Mouse (Mus musculus) Muller cell, postnatal 12 days (primary cell): ENCODE data around the gene Apc2.

Source experiments
- DNase-seq: peaks from one replicate; pipeline ENCODE4 v3.0.0-alpha.2; 2015; ENCODE audit errors: inconsistent ontology term

The Apc2 gene

GRCm38 (mm10) chr10:80294311-80294710 lies 1.5 kb upstream of the Apc2 start:
- no peak for DNase-seq

GRCm38 (mm10) chr10:80294788-80295303 lies 931 bp upstream of the Apc2 start:
- DNase-seq, result no peak

GRCm38 (mm10) chr10:80296824-80297223 lies 1.0 kb downstream of the Apc2 start:
- no peak for DNase-seq

- DNase-seq, result no peak
These were observed 1.9 kb downstream of the Apc2 start for GRCm38 (mm10) chr10:80297526-80298133.

GRCm38 (mm10) chr10:80298571-80299281 lies 2.9 kb downstream of the Apc2 start:
- DNase-seq, result peak; percentile 83

- DNase-seq, result no peak
These were observed 3.5 kb downstream of the Apc2 start for GRCm38 (mm10) chr10:80299301-80299700.

- DNase-seq, result no peak
These were observed 4.0 kb downstream of the Apc2 start for GRCm38 (mm10) chr10:80299824-80300223.

GRCm38 (mm10) chr10:80300672-80301181 lies 5.0 kb downstream of the Apc2 start:
- DNase-seq, result no peak

- DNase-seq, result no peak
These were observed 5.7 kb downstream of the Apc2 start for GRCm38 (mm10) chr10:80301256-80302081.

GRCm38 (mm10) chr10:80302082-80302355 lies 6.2 kb downstream of the Apc2 start:
- DNase-seq, result no peak

- peak; percentile 94 for DNase-seq
These were observed 6.7 kb downstream of the Apc2 start for GRCm38 (mm10) chr10:80302471-80302881.

- no peak for DNase-seq
These were observed 8.7 kb downstream of the Apc2 start for GRCm38 (mm10) chr10:80304458-80304857.

GRCm38 (mm10) chr10:80304862-80305261 lies 9.1 kb downstream of the Apc2 start:
- DNase-seq, result no peak

- DNase-seq, result no peak
These were observed 15.8 kb downstream of the Apc2 start for GRCm38 (mm10) chr10:80311560-80311959.

GRCm38 (mm10) chr10:80312586-80313504 lies 17.1 kb downstream of the Apc2 start:
- DNase-seq, result no peak

GRCm38 (mm10) chr10:80313627-80314201 lies 17.9 kb downstream of the Apc2 start:
- DNase-seq, result no peak

GRCm38 (mm10) chr10:80314494-80315001 lies 18.8 kb downstream of the Apc2 start:
- no peak for DNase-seq

- no peak for DNase-seq
These were observed 19.5 kb downstream of the Apc2 start for GRCm38 (mm10) chr10:80315315-80315714.

- peak; percentile 46 for DNase-seq
These were observed 20.6 kb downstream of the Apc2 start for GRCm38 (mm10) chr10:80316359-80316781.

- DNase-seq, result no peak
These were observed 21.2 kb downstream of the Apc2 start for GRCm38 (mm10) chr10:80317011-80317410.

GRCm38 (mm10) chr10:80320340-80320760 lies 24.6 kb downstream of the Apc2 start, which contains the start of gene 2310011J03Rik:
2310011J03Rik (minus strand) TSS chr10:80320537.
- peak; percentile 89 for DNase-seq
